Mouse (Mus musculus): ENCODE results near the gene Myo3a. TPM values are rescaled to one million over a fixed set of nuclear protein-coding genes. Genes with fewer than 3 reads are reported as not detected.
"Not testable (repeated sequence)": the region's sequence is repeated elsewhere in the genome, so short reads cannot be mapped to it uniquely, and the experiment has no call there.

Myo3a gene
- polyA plus RNA-seq, 1 experiment from 2014 or later, result 0.09 TPM

DNA sequence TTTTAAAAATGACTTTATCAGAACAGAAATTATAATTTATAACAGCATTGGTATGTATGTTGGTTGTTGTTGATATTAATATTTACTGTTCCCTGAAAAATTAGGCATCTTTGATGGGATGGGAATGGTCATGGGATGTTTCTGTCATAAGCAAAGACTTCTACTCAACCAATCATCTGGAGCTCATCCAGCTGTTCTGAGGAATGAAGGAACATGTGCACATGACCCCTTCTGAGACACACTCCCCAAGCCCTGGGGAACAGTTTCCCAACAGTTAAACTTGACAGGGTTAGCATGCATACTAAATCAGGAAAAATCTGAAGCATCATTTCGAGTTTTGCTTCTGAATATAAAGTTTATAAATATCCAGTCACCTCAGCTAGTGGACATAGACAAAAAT, 70.6 kb downstream of the Myo3a start:
- Histone ChIP-seq H3K27me3 (replicated peaks; ENCODE audit: control insufficient read depth, insufficient read depth, low read length) (no peaks in the 10 kb centered on the region), H3K36me3 (ENCODE audit: control insufficient read depth, insufficient read depth, low read length) (no peaks in the 10 kb centered on the region), H3K4me3 (ENCODE audit: low read length) (no peak overlapping the region), H3K27ac (ENCODE audit: low read depth, low read length) (no peak overlapping the region), H3K4me1 (ENCODE audit: control insufficient read depth, insufficient read depth, low read depth, low read length) (no peaks in the 10 kb centered on the region; the same call in 1 of the 2 replicates), H3K9me3 (ENCODE audit: control insufficient read depth, low read length) (no peaks in the 10 kb centered on the region), H3K4me2 (ENCODE audit: low read length) (no peak overlapping the region), H3K9ac (ENCODE audit: low read depth, low read length) (no peak overlapping the region)
- 78% methylated on average over 1 of the region's 1 CpGs for WGBS
- no peak for ATAC-seq

DNA sequence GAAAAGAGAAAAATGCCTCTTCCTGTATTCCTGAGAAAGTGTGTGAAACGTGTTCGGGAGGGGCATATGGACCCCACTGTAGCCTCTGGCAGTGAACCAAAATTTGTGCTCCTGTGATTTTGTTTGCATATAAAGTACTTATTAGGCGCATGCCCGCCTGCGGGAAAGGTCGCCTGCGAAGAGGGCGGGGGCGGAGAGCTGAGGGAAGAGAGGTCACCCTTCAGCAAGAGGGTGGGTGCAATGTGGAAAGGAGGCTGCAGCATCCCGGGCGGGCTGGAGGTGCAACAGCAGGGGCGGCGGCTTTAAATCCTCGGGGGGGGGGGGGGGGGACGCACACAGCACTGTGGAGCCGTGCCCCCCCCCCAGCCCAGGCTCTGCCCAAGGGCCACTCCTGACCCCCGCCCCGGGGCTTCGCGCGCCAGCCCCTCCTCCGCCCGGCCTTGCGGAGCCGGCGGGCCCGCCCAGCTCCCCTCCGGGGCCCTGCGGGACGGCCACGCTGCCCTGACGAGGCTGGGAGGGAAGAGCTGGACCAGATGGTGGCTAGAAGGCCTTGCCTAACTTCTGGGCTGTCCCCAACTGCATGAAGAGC, 111.1 kb downstream of the Myo3a start:
- Histone ChIP-seq H3K9me3 (ENCODE audit: control insufficient read depth, low read length) (no peaks in the 10 kb centered on the region), H3K4me2 (ENCODE audit: low read length) (peak overlapping the region; percentile 87), H3K27me3 (replicated peaks; ENCODE audit: control insufficient read depth, insufficient read depth, low read length) (no peaks in the 10 kb centered on the region), H3K4me3 (ENCODE audit: low read length) (peak overlapping the region; percentile 54), H3K9ac (ENCODE audit: low read depth, low read length) (peak overlapping the region; percentile 68), H3K36me3 (ENCODE audit: control insufficient read depth, insufficient read depth, low read length) (no peaks in the 10 kb centered on the region), H3K27ac (ENCODE audit: low read depth, low read length) (peak overlapping the region; percentile 80), H3K4me1 (ENCODE audit: control insufficient read depth, insufficient read depth, low read depth, low read length) (peaks cover 6% of the 10 kb centered on the region; the same call in 1 of the 2 replicates)
- 3% methylated on average over 9 of the region's 32 CpGs for WGBS
- ATAC-seq, result peak; percentile 95

DNA sequence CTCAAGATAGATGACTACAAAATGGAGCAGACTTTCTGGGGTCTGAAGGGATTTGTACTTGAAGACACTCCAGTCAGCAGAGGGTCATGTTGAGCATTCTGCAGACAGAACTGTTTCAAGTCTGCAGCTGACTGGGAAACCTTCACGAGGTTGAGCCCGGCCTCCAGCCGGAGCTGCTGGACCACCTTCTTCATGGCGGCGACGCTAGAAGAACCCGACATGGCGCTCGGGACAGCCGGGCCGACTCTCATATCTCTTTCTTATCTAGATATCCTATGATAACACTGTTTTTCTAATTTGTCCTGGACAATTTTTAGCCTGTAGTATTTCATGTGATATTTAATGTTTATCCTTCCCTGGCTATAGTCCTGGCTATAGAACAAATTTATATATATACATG, 183.2 kb downstream of the Myo3a start:
- not testable (repeated sequence) for H3K9me3 ChIP-seq (ENCODE audit: control insufficient read depth, low read length); H3K4me3 ChIP-seq (ENCODE audit: low read length); H3K4me1 ChIP-seq (ENCODE audit: control insufficient read depth, insufficient read depth, low read depth, low read length); H3K27ac ChIP-seq (ENCODE audit: low read depth, low read length); H3K27me3 ChIP-seq (replicated peaks; ENCODE audit: control insufficient read depth, insufficient read depth, low read length); H3K36me3 ChIP-seq (ENCODE audit: control insufficient read depth, insufficient read depth, low read length); H3K4me2 ChIP-seq (ENCODE audit: low read length); ATAC-seq; H3K9ac ChIP-seq (ENCODE audit: low read depth, low read length)
- 97% methylated on average over 11 of the region's 11 CpGs for whole genome bisulfite sequencing

DNA sequence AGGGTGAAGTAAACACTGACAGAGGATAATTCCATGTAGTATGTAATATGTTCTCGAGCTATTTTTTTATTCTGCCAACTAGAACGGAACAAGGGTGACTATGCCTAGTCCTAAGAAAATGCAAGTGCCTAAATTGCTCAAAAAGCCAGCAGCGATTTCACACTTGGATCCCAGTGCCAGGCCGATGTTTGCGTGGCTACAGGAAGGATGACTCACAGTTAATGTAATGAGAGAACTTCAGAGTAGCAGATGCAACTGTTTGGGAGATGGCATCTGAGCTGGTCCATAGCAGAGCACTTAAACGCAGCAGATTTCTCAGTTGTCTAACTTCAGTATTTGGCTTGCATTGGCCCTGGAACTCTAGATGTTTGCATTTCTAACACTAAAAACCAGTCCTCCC, 321.1 kb downstream of the Myo3a start:
- H3K9me3 ChIP-seq (ENCODE audit: control insufficient read depth, low read length), result no peaks in the 10 kb centered on the region
- H3K4me2 ChIP-seq (ENCODE audit: low read length), result no peak overlapping the region
- 90% methylated on average over 6 of the region's 6 CpGs for WGBS
- H3K9ac ChIP-seq (ENCODE audit: low read depth, low read length), result no peak overlapping the region
- no peak overlapping the region for H3K27ac ChIP-seq (ENCODE audit: low read depth, low read length)
- no peaks in the 10 kb centered on the region for H3K27me3 ChIP-seq (replicated peaks; ENCODE audit: control insufficient read depth, insufficient read depth, low read length)
- H3K4me1 ChIP-seq (ENCODE audit: control insufficient read depth, insufficient read depth, low read depth, low read length), result no peaks in the 10 kb centered on the region
- no peak overlapping the region for H3K4me3 ChIP-seq (ENCODE audit: low read length)
- no peak for ATAC-seq
- H3K36me3 ChIP-seq (ENCODE audit: control insufficient read depth, insufficient read depth, low read length), result no peaks in the 10 kb centered on the region

DNA sequence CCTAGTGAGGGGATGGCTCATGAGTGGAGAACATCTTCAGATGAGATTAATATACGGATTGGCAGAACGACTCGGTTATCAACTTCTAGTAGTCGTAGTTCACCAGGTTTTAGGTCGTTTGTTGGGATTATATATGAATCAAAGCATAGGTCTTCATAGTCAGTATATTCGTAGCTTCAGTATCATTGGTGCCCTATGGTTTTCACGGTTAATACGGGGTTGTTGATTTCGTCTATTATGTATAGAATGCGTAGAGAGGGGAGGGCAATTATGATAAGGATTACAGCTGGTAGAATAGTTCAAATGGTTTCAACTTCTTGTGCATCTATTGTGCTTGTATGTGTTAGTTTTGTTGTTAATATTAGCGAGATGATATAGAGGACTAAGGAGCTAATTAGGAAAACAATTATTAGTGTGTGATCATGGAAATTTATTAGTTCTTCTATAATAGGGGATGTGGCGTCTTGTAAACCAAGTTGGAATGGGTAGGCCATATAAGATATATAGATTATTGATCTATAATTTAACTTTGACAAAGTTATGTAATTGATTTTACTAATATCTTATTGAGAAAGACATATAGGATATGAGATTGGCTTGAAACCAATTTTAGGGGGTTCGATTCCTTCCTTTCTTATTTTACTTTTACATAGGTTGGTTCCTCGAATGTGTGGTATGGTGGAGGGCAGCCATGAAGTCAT, 360.3 kb downstream of the Myo3a start:
- not testable (repeated sequence) for H3K9me3 ChIP-seq (ENCODE audit: control insufficient read depth, low read length); H3K27me3 ChIP-seq (replicated peaks; ENCODE audit: control insufficient read depth, insufficient read depth, low read length); H3K4me1 ChIP-seq (ENCODE audit: control insufficient read depth, insufficient read depth, low read depth, low read length); H3K36me3 ChIP-seq (ENCODE audit: control insufficient read depth, insufficient read depth, low read length); H3K27ac ChIP-seq (ENCODE audit: low read depth, low read length); H3K9ac ChIP-seq (ENCODE audit: low read depth, low read length); H3K4me2 ChIP-seq (ENCODE audit: low read length); H3K4me3 ChIP-seq (ENCODE audit: low read length)
- 88% methylated on average over 13 of the region's 14 CpGs for WGBS
- peak; percentile 88 for ATAC-seq

DNA sequence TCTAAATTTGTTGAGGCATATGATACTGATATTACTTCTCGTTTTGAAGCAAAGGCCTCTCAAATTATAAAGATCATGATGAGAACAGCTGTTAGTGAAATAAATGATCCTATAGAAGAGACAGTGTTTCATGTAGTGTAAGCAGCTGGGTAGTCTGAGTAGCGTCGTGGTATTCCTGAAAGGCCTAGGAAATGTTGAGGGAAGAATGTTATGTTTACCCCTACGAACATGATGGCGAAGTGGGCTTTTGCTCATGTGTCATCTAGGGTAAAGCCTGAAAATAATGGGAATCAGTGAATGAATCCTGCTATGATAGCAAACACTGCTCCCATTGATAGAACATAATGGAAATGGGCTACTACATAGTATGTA, 360.9 kb downstream of the Myo3a start:
- not testable (repeated sequence) for H3K9ac ChIP-seq (ENCODE audit: low read depth, low read length); H3K4me2 ChIP-seq (ENCODE audit: low read length); H3K27me3 ChIP-seq (replicated peaks; ENCODE audit: control insufficient read depth, insufficient read depth, low read length); H3K27ac ChIP-seq (ENCODE audit: low read depth, low read length); H3K36me3 ChIP-seq (ENCODE audit: control insufficient read depth, insufficient read depth, low read length); H3K9me3 ChIP-seq (ENCODE audit: control insufficient read depth, low read length); H3K4me1 ChIP-seq (ENCODE audit: control insufficient read depth, insufficient read depth, low read depth, low read length); H3K4me3 ChIP-seq (ENCODE audit: low read length)
- WGBS, result 89% methylated on average over 5 of the region's 5 CpGs
- ATAC-seq, result peak; percentile 46

DNA sequence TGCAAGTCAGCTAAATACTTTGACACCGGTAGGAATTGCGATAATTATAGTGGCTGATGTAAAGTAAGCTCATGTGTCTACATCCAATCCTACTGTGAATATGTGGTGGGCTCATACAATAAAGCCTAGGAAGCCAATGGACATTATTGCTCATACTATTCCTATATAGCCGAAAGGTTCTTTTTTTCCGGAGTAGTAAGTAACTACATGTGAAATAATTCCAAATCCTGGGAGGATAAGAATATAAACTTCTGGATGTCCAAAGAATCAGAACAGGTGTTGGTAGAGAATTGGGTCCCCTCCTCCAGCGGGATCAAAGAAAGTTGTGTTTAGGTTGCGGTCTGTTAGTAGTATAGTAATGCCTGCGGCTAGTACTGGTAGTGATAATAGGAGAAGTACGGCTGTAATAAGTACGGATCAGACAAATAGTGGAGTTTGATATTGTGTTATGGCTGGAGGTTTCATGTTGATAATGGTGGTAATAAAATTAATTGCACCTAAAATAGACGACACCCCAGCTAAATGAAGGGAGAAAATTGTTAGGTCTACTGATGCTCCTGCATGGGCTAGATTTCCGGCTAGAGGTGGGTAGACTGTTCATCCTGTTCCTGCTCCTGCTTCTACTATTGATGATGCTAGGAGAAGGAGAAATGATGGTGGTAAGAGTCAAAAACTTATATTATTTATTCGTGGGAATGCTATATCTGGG, 361.5 kb downstream of the Myo3a start:
- ATAC-seq, result peak; percentile 94
- not testable (repeated sequence) for H3K4me1 ChIP-seq (ENCODE audit: control insufficient read depth, insufficient read depth, low read depth, low read length); H3K27me3 ChIP-seq (replicated peaks; ENCODE audit: control insufficient read depth, insufficient read depth, low read length); H3K4me2 ChIP-seq (ENCODE audit: low read length); H3K36me3 ChIP-seq (ENCODE audit: control insufficient read depth, insufficient read depth, low read length); H3K27ac ChIP-seq (ENCODE audit: low read depth, low read length); H3K9ac ChIP-seq (ENCODE audit: low read depth, low read length); H3K9me3 ChIP-seq (ENCODE audit: control insufficient read depth, low read length); H3K4me3 ChIP-seq (ENCODE audit: low read length)
- WGBS, result 63% methylated on average over 12 of the region's 12 CpGs

DNA sequence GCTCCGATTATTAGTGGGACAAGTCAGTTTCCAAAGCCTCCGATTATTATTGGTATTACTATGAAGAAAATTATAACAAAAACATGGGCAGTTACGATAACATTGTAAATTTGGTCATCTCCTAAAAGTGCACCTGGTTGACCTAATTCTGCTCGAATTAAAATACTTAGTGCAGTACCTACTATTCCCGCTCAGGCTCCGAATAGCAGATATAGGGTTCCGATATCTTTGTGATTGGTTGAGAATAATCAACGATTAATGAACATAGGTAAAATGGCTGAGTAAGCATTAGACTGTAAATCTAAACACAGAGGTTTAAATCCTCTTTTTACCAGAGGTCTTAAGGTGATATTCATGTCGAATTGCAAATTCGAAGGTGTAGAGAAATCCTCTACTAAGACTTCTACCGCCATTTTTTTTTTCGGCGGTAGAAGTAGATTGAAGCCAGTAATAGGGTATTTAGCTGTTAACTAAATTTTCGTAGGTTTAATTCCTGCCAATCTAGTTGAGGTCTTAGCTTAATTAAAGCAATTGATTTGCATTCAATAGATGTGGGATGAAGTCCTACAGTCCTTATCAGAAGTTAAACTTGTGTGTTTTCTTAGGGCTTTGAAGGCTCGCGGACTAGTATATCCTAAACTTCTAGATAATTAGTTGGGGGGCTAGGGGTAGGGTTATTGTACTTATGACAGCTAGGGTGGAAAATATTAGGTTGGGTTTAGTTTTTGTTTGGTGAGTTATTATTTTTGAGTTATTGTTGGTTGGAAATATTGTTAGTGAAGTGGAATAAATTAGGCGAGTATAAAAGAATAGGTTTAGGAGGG, 362.3 kb downstream of the Myo3a start:
- H3K4me1 ChIP-seq (ENCODE audit: control insufficient read depth, insufficient read depth, low read depth, low read length); H3K9ac ChIP-seq (ENCODE audit: low read depth, low read length); H3K4me2 ChIP-seq (ENCODE audit: low read length); H3K9me3 ChIP-seq (ENCODE audit: control insufficient read depth, low read length); H3K27ac ChIP-seq (ENCODE audit: low read depth, low read length); H3K4me3 ChIP-seq (ENCODE audit: low read length); H3K36me3 ChIP-seq (ENCODE audit: control insufficient read depth, insufficient read depth, low read length); H3K27me3 ChIP-seq (replicated peaks; ENCODE audit: control insufficient read depth, insufficient read depth, low read length): not testable (repeated sequence)
- peak; percentile 93 for ATAC-seq
- 88% methylated on average over 16 of the region's 17 CpGs for WGBS

DNA sequence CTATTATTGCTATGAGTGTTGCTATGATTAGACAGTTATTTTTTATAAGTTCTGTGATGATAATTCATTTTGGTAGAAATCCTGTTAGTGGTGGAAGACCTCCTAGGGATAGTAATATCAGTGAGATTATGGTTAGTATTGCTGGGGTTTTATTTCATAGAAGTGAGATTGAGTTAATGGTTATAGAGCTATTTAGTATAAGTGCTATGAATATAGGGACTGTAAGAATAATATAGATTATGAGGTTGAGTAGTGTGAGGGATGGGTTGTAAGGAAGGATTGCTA, 362.8 kb downstream of the Myo3a start:
- H3K9me3 ChIP-seq (ENCODE audit: control insufficient read depth, low read length), result no peaks in the 10 kb centered on the region
- no peak for ATAC-seq
- H3K4me3 ChIP-seq (ENCODE audit: low read length), result no peak overlapping the region
- no peak overlapping the region for H3K9ac ChIP-seq (ENCODE audit: low read depth, low read length)
- H3K27ac ChIP-seq (ENCODE audit: low read depth, low read length), result no peak overlapping the region
- H3K36me3 ChIP-seq (ENCODE audit: control insufficient read depth, insufficient read depth, low read length), result no peaks in the 10 kb centered on the region
- no peaks in the 10 kb centered on the region for H3K4me1 ChIP-seq (ENCODE audit: control insufficient read depth, insufficient read depth, low read depth, low read length)
- H3K27me3 ChIP-seq (replicated peaks; ENCODE audit: control insufficient read depth, insufficient read depth, low read length), result no peaks in the 10 kb centered on the region
- no peak overlapping the region for H3K4me2 ChIP-seq (ENCODE audit: low read length)

Data from hindbrain, embryonic 16.5 days (tissue).